Mouse (Mus musculus) adrenal gland, postnatal 36 days (tissue): ENCODE measurements around the gene Ccdc17. TPM values are rescaled to one million over a fixed set of nuclear protein-coding genes. Genes with fewer than 3 reads are reported as not detected.
A peak's percentile ranks its signal among the peaks of the same experiment; 100 is the strongest.

Source experiments
- DNase-seq, 2 experiments: peaks; one replicate each; pipeline ENCODE4 v3.0.0; 2021; ENCODE audit warnings: mixed read lengths in 1 of 2
- long read RNA-seq, 2 experiments: library from polyadenylated mRNA; stranded (forward); transcript quantifications; one replicate each; pipeline ENCODE4 v2.0.0; 2021; ENCODE audit warnings: borderline sequencing depth in 2 of 2
- total RNA-seq, 2 experiments: library from RNA; stranded (reverse); gene quantifications; 2 replicates each; pipeline ENCODE4 v1.2.3; 2021

Ccdc17 gene
- 10 to 100 TPM in 1 of 2 experiments, 1 to 10 TPM in 1; 9.1 to 12.1 TPM for total RNA-seq
- long read RNA-seq, experiment 1, partial matches to known transcripts: 4 of 11 reads
- long read RNA-seq, experiment 1, other reads (novel, unspliced or antisense): 7 of 11 reads
- long read RNA-seq, experiment 2, partial matches to known transcripts: 1 of 4 reads
- long read RNA-seq, experiment 2, other reads (novel, unspliced or antisense): 2 of 4 reads

DNA sequence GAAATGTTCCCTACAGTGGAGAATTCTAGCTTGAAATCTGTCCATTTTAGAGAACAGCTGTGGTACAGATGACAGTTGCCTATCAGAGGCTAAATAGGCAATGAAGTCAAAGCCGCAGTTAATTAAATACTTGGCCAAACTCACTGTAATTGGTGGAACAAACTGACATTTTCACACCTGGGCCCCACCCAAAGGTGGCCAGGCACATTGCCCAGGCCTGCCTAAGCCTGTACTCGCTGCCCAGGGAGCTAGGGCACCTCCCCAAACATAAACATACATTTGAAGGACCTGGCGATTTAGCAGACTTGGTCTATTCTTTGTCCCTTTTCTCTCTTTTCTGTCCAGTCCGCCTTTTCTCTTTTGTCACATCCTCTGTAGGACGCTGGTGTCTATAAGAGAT, at the start of gene Ccdc17:
Gene Ccdc17, plus strand, starts transcription at position 276 of the 400 bp plus-strand sequence.
- DNase-seq: peak in 1 of 2 experiments; percentile 1

DNA sequence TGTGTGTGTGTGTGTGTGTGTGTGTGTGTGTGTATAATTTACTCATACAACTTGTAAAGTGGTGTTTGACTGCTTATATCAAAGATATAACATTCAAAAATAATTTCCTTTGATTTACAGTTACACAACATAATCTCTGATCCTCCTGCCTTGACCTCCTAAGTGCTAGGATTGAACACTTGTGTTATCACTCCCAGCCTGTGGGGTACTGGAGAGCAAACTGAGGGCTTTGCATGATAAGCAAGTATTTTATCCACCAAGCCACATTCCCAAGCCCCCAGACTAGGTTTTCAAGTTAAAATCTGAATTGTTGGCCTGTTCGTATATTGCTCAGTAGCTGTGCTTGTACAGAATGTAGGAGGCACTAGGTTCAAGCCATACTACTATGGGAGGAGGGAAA, 46.0 kb upstream of the Ccdc17 start:
- no peak for DNase-seq

DNA sequence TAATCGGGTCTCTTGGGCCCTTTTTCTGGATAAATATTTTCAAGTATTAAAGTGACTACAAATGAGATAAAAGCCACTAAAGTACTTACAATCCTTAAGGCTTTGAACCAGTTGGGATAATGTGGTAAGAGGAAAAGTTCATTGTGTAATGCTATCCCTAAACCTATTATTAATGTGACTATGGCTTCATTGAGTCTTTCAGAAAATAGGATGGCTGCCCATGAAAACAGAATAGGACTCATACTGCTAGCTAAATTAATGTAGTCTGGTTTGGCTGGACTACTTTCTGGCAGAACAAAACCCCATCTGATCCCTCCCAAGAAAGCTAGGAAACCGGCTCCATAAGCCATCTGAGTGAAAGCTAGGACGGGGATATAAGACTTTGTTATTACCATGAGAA, 43.4 kb upstream of the Ccdc17 start:
- DNase-seq: no peak

- peak; percentile 81 to 86 for DNase-seq
These were observed 40.8 kb upstream of the Ccdc17 start, which contains the start of gene Tmem69 for GRCm38 (mm10) chr4:116555413-116556300. Gene Tmem69, minus strand, starts transcription at chr4:116555936.

- DNase-seq: peak; percentile 94 to 95
These were observed 39.7 kb upstream of the Ccdc17 start for GRCm38 (mm10) chr4:116556561-116557305.

DNA sequence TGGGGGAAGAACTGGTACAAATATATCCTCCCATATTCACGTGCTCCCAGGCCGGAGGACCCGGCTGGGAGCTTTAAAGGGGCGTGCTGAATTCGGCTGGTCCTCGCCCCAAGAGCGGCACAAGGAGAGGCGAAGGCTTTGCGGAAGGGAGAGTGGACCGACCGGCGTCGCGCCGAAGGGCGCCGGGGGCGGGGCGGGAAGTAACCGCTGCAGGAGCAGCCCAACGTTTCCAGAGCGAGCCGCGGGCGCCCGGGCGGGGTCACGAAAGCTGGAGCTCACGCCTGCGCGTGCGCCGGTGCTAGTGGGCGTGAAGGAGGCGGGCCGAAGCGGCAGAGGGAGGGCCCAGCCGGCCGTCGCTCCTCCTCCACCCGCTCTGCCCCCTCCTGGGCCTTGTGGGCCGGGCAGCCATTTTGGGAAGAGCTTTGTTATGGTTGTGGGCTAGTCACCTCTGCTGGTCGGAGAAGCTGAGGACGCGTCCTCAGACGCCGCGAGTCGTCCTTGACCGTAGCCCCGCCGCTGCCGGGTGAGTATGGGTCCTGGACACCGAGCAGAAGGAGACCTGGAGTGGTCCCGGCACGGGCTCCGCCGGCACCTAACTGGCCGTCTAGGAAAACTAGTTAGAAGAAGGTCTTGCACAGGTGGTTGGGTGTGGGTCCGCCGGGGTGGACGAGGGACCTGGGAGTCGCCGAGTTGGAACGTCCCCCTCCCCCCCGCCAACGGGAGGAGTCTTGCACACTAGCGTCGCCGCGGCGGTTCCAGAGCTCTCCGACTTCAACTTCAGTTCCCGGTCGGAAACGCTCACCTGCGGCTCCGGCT, 38.9 kb upstream of the Ccdc17 start, which contains the start of gene Gpbp1l1:
Gene Gpbp1l1, plus strand, starts transcription at position 353 of the 816 bp plus-strand sequence.
- DNase-seq: peak; percentile 99

DNA sequence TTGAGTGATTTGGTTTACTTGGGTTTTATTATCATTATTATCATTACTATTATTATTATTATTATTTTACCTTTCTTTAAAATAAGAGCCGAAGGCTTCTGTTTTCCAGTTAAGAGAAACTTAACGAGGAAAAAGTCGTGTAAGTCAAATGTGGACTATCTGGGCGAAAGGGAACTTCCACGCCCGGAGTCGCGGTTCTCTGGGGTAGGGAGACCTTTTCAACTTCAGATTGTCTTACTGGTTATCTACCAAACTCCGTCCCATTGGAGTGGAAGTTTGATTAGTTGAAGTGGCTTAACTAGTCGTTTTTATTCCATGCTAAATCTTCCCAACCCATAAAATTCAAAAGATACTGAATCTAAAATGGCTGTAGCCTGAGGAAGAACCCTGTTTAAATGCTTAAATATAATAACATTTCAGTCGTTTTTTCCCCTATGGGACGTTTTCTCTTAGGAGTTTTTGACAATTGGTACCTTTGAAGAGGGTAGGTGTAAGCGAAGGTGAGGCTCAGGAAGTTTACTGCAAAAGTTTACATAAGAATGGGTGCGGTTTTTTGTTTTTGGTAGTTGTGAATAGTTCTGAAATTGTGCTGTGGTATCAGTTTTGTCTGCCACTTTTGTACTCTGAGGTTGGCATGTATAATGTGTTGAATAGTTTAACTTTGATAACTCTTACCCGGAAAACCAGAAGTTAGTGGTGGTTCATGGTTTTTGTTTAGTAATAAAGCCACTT, 38.1 kb upstream of the Ccdc17 start:
- DNase-seq: no peak

- DNase-seq: no peak
These were observed 661 bp upstream of the Ccdc17 start for GRCm38 (mm10) chr4:116595793-116596192.

- DNase-seq: peak; percentile 94
These were observed 776 bp downstream of the Ccdc17 start for GRCm38 (mm10) chr4:116596978-116597881.

GRCm38 (mm10) chr4:116612621-116613020, 16.2 kb downstream of the Ccdc17 start:
- DNase-seq: no peak

DNA sequence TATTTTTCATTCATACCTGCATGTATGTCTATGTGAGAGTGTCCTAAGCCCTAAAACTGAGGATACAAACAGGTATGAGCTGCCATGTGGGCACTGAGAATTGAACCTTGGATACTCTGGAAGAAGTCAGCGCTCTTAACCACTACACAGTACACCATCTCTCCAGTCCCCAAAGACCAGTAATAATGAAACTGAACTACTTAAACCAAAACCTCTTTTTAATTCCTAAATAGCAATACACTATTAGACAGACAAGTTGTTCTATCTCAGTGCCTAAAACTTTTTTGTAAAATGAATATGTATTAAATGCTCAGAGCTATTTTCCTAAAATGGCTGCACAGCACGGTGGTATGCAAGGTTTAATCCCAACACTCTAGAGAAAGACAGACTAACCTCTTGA, 18.8 kb downstream of the Ccdc17 start:
- DNase-seq: no peak

- no peak for DNase-seq
These were observed 28.4 kb downstream of the Ccdc17 start for GRCm38 (mm10) chr4:116624831-116625230.

GRCm38 (mm10) chr4:116626658-116627358, 30.4 kb downstream of the Ccdc17 start:
- DNase-seq: peak; percentile 83 to 88

DNA sequence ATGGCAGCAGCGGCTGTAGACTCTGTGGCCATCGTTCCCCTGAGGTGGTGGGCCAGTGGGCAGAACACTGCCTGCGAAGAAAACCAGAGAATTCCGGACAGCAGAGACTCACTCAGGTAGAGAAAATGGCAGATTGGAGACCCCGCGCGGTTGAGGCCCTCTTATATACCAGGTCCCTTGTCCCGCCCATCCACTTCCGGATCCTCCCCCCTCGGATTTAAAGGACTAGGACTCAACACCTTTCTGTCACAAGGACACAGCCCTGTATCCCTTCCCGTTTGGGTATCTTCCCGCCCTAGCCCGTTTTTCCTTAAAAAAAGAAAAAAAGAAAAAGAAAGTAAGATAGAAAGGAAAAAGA, 30.9 kb downstream of the Ccdc17 start:
- DNase-seq: peak; percentile 89 to 91

DNA sequence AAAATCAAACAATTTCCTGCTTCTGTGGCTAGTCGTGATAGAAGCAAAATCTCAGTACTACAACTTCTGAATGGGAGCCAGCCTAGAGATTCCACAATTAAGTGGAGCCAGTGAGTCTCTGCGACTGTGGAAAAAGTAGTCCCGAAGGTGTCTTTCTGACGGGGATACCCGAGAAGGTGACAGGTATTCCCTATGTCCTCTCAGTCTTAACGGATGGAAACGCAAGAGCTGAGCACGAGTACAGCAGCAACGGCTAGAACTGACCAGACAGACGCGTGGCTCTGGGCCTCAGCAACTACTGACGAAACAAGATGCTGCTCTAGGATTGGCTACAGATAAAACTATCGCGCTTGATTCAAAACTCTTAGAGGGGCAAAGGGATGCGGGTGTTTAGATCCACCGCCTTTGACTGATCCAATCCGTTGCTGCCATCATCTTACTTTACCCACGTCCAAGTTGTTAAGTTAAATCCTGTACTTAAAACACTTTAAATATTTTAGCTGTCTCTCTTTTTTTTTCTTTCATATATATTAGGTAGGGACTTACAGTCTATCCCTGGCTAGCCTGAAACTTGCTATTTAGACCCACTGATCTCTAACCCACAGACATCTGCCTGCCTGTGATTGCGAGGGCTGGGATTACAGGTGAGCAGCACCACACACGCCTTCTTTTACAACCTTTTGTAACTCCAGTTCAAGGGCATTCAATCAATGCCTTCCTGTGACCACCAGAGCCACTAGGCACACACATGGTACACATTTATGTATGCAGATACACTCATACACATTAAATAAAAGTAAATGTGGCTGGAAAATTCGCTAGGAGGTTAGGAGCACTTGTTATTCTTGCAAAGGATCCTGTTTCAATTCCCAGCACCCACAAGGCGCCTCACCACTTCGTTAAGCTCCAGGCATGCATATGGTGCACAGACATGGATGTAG, 31.5 kb downstream of the Ccdc17 start, which contains the start of gene Nasp:
Gene Nasp, minus strand, starts transcription at position 220 of the 941 bp plus-strand sequence.
- peak; percentile 77 to 83 for DNase-seq

DNA sequence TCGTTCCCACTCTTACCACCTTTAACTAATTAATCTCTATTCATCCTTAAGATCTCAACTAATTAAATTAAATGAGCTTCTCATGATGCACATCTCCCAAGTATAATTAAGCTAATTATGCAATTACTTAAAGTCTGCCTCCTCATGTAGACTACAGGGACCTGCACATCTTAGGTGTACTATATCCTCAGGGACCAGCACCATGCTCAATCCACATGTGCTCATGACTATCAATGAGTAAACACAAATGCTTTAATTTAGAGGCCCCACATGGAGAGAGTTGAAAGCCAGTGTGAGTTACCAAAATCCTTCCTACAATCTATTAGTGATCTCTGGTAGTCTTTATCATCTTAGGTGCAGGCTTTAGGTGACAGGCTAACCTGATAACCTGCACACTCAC, 38.7 kb downstream of the Ccdc17 start:
- DNase-seq: no peak

DNA sequence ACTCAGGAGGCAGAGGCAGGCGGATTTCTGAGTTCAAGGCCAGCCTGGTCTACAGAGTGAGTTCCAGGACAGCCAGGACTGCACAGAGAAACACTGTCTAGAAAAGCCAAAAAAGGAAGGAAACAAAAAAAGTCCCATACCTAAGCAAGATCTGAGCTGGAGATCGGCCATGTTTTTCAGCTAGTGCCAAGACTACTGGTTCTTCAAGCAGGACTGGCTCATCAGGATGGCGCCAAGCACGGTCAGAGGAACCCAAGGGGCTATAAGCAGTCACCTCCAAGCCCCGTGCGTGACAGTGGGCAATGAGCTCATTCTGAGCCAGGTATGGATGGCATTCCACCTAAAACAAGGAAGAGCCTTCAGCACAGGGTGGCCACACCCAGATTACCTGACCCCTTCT, 42.4 kb downstream of the Ccdc17 start:
- DNase-seq: no peak

GRCm38 (mm10) chr4:116642071-116642470, 45.6 kb downstream of the Ccdc17 start:
- DNase-seq: no peak
